Mouse (Mus musculus) erythroblast, embryonic 14.5 days (primary cell): ENCODE data around the gene Creb3l4.

Experiments
- GATA1 ChIP-seq: IDR thresholded peaks from 2 replicates; pipeline ENCODE4 v1.6.1; 2012; ENCODE audit warnings: low read length, inconsistent platforms, mixed read lengths
- TAL1 ChIP-seq: IDR thresholded peaks from 3 replicates; pipeline ENCODE4 v1.6.1; 2012; ENCODE audit warnings: low read length, inconsistent platforms, mixed read lengths

DNA sequence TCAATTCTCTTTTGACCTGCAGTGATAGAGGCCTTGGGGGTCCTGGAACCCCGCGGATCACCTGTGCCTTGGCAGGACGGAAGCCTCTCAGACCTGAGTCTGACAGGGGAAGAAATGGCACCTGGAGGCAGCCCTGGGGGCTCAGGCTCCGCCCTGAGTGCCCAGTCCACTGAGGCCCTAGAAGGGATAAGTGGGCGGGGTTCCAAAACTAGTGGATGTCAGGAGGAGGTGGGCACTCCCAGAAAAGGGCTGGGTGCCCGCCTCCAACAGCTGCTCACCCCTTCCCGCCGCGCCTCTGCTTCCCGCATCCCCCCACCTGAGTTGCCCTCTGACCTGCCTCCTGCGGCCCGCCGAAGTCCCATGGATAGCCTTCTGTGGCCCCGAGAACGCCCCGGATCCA lies 33.5 kb upstream of the Creb3l4 start:
- no peak for TF ChIP-seq GATA1
- TF ChIP-seq TAL1 = no peak
